Mouse (Mus musculus) MEL (cell line): ENCODE results near the gene Slc4a1. TPM values are rescaled to one million over a fixed set of nuclear protein-coding genes. Genes with fewer than 3 reads are reported as not detected.
A peak's percentile ranks its signal among the peaks of the same experiment; 100 is the strongest.

ENCODE experiments used
- DNase-seq: peaks from one replicate; pipeline ENCODE4 v3.0.0; 2011; ENCODE audit warnings: low read depth, low spot score
- H3K27ac ChIP-seq: 2 replicates; pipeline ENCODE4 v1.5.1; 2012; ENCODE audit warnings: low read depth, mild to moderate bottlenecking, control low read depth, low read length, moderate library complexity; ENCODE audit not compliant: control insufficient read depth
- H3K27me3 ChIP-seq, 2 experiments: fragments of 150-350 bp in 1 of 2; sonication (generic) in 1 of 2; 2 replicates each; pipeline ENCODE4 v1.6.1; 2012; ENCODE audit warnings: low read length in 2 of 2, mild to moderate bottlenecking in 2 of 2, improper control_type of control experiment in 1 of 2, moderate library complexity in 1 of 2; ENCODE audit not compliant: insufficient read depth in 2 of 2, control insufficient read depth in 1 of 2
- H3K36me3 ChIP-seq, 2 experiments: 2 replicates each; pipeline ENCODE4 v1.6.1; 2012 to 2014; ENCODE audit warnings: low read length in 2 of 2, improper control_type of control experiment in 1 of 2, inconsistent platforms in 1 of 2, mild to moderate bottlenecking in 1 of 2; ENCODE audit not compliant: insufficient read depth in 2 of 2, control insufficient read depth in 1 of 2
- H3K4me1 ChIP-seq, 2 experiments: fragments of 150-350 bp in 1 of 2; sonication (generic) in 1 of 2; 2 replicates each; pipeline ENCODE4 v1.6.1; 2012; ENCODE audit warnings: low read length in 2 of 2, improper control_type of control experiment in 1 of 2, mild to moderate bottlenecking in 1 of 2; ENCODE audit not compliant: insufficient read depth in 2 of 2, control insufficient read depth in 1 of 2
- H3K4me3 ChIP-seq, 2 experiments: fragments of 150-350 bp in 1 of 2; sonication (generic) in 1 of 2; 2 replicates each; pipeline ENCODE4 v1.5.1; 2012; ENCODE audit warnings: low read depth in 2 of 2, low read length in 2 of 2, mild to moderate bottlenecking in 2 of 2, moderate library complexity in 2 of 2, control low read depth in 1 of 2, improper control_type of control experiment in 1 of 2; ENCODE audit not compliant: control insufficient read depth in 1 of 2, insufficient read depth in 1 of 2
- H3K79me2 ChIP-seq: 2 replicates; pipeline ENCODE4 v1.6.1; 2012; ENCODE audit warnings: mild to moderate bottlenecking, low read length, moderate library complexity; ENCODE audit not compliant: control insufficient read depth, poor library complexity, insufficient read depth
- H3K9ac ChIP-seq: 2 replicates; pipeline ENCODE4 v1.6.1; 2012; ENCODE audit warnings: low read depth, mild to moderate bottlenecking, control low read depth, low read length, moderate library complexity; ENCODE audit not compliant: control insufficient read depth, poor library complexity, severe bottlenecking
- H3K9me3 ChIP-seq: fragments of 150-350 bp; sonication (generic); replicated peaks from 2 replicates; pipeline ENCODE4 v1.6.1; 2012; ENCODE audit warnings: mild to moderate bottlenecking, low read length, improper control_type of control experiment, moderate library complexity; ENCODE audit not compliant: insufficient read depth
- ELF1 ChIP-seq: IDR thresholded peaks from 2 replicates; pipeline ENCODE4 v1.6.1; 2014; ENCODE audit warnings: low read depth, mild to moderate bottlenecking, inconsistent platforms, low read length, improper control_type of control experiment, moderate library complexity
- EP300 ChIP-seq, 2 experiments: IDR thresholded peaks; 2 replicates each; pipeline ENCODE4 v1.6.1; 2011; ENCODE audit warnings: improper control_type of control experiment in 2 of 2, low read length in 2 of 2, low read depth in 1 of 2, mild to moderate bottlenecking in 1 of 2
- GABPA ChIP-seq: IDR thresholded peaks from 2 replicates; pipeline ENCODE4 v1.6.1; 2012; ENCODE audit warnings: low read depth, mild to moderate bottlenecking, inconsistent platforms, low read length, improper control_type of control experiment, moderate library complexity
- GATA1 ChIP-seq: IDR thresholded peaks from 2 replicates; pipeline ENCODE4 v1.6.1; 2011; ENCODE audit warnings: low read depth, low read length, improper control_type of control experiment
- JUND ChIP-seq: IDR thresholded peaks from 2 replicates; pipeline ENCODE4 v1.6.1; 2011; ENCODE audit warnings: low read depth, mild to moderate bottlenecking, improper control_type of control experiment, low read length
- MEF2A ChIP-seq: IDR thresholded peaks from 2 replicates; pipeline ENCODE4 v1.6.1; 2014; ENCODE audit warnings: low read depth, mild to moderate bottlenecking, inconsistent platforms, low read length, improper control_type of control experiment; ENCODE audit not compliant: poor library complexity, insufficient replicate concordance, severe bottlenecking; ENCODE audit errors: extremely low read depth
- RCOR1 ChIP-seq: IDR thresholded peaks from 2 replicates; pipeline ENCODE4 v1.6.1; 2012; ENCODE audit warnings: low read depth, mild to moderate bottlenecking, inconsistent platforms, low read length, improper control_type of control experiment
- TAL1 ChIP-seq: IDR thresholded peaks from 2 replicates; pipeline ENCODE4 v1.6.1; 2012; ENCODE audit warnings: mild to moderate bottlenecking, inconsistent platforms, low read length, moderate library complexity, mixed read lengths
- TBP ChIP-seq: IDR thresholded peaks from 2 replicates; pipeline ENCODE4 v1.8.0; 2011; ENCODE audit warnings: low read depth, low read length, improper control_type of control experiment
- TCF12 ChIP-seq: IDR thresholded peaks from 2 replicates; pipeline ENCODE4 v1.6.1; 2014; ENCODE audit warnings: low read depth, mild to moderate bottlenecking, inconsistent platforms, low read length, improper control_type of control experiment, moderate library complexity
- ZC3H11A ChIP-seq: IDR thresholded peaks from 2 replicates; pipeline ENCODE4 v1.6.1; 2012; ENCODE audit warnings: low read depth, mild to moderate bottlenecking, inconsistent platforms, low read length, improper control_type of control experiment
- ZKSCAN1 ChIP-seq: IDR thresholded peaks from 2 replicates; pipeline ENCODE4 v1.6.1; 2012; ENCODE audit warnings: low read depth, mild to moderate bottlenecking, inconsistent platforms, low read length, improper control_type of control experiment, moderate library complexity
- polyA plus RNA-seq, 2 experiments: library from polyadenylated mRNA; stranded (reverse) in 1 of 2; unstranded in 1 of 2; fragments of >175 nt in 1 of 2; fragments of >200 nt in 1 of 2; gene quantifications; 2 replicates each; pipeline versions ENCODE4 v1.2.1 to v1.2.4; 2012; ENCODE audit warnings: low replicate concordance in 2 of 2, low read depth in 1 of 2; ENCODE audit not compliant: insufficient read length in 2 of 2, insufficient read depth in 1 of 2, missing spikeins in 1 of 2
- total RNA-seq: library from RNA; depleted of rRNA; stranded (reverse); fragments of 300-350 nt; gene quantifications from 2 replicates; pipeline ENCODE4 v1.2.3, GENCODE M21; 2012

Gene Slc4a1
- total and polyA plus RNA-seq, 3 experiments = 0.23 to 0.35 TPM; not detected in 1

DNA sequence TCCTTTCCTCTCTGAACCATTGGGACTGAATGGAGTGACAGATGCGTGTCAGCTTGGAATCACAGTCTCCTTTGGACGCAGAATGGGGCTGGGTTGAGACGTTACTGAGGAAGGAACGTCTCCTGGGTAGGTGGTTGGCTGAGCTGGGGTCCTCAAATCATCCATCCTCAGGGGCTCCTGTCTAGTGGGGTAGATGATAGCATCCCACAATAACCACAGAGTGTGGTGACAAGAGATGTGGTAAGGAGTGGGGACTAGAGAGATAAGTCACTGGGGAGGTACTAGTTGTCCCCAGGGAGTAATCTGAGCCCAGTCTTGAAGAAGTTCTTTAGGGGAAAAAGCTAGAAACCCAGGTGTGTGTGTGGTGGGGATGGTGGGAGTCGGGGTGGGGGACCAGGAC is 2.3 kb upstream of the Slc4a1 start:
- Histone ChIP-seq H3K27ac (no peak overlapping the region), H3K79me2 (no peaks in the 10 kb centered on the region), H3K4me3 (no peak overlapping the region), H3K27me3 (peaks cover 1 to 21% of the 10 kb centered on the region in 2 experiments; a peak in 3 of 4 replicates), H3K9ac (no peak overlapping the region), H3K4me1 (peaks cover 0 to 5% of the 10 kb centered on the region in 2 experiments; a peak in 1 of 4 replicates), H3K36me3 (no peaks in the 10 kb centered on the region), H3K9me3 (no peaks in the 10 kb centered on the region)
- DNase-seq = peak; percentile 60
- TF ChIP-seq JUND (no peak), GABPA (no peak), TAL1 (peak; percentile 71), MEF2A (no peak), TBP (no peak), ZC3H11A (no peak), TCF12 (peak; percentile 55; the same call in 1 of the 2 replicates), GATA1 (peak; percentile 71), EP300 (IDR thresholded peaks at IDR 0.05; ENCODE audit: low read depth in 1 of 2, low read length in 2 of 2) (peak in 1 of 2 experiments; percentile 64; a peak in 2 of 4 replicates), RCOR1 (peak; percentile 85)

DNA sequence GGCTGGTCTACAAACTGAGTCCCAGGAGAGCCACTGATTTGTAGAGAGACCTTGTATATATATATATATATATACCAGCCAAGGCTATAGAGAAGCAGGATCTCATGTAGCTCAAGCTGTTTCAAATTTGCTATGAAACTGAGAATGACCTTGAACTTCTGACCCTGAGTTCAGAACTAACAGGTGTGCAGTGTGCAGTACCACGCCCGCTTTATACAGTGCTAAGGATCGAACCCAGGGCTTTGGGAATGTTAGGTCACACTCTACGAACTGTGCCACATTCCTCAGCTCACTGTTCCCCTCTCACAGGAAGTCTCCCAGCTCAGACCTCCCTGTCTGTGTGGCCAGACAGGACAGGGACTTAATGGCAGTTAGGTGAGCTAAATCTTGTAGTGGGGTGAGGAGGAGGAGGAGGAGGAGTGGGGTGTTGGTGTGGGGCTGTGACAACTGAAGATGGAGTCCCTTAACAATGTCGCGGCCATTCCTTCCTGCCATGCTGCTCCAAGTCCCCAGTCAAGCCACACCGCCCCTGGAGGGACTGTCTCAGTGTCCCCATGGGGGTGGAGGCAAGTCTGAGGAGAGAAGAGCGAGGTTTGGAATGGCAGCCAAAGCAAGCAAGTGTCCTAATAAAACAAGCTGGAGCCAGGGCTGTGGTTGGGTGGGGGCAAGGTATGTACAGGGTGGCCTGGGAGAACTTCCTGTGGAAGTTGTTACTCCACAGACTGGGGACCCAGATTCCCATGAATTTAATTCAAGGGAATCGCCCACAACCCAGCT is 1.7 kb upstream of the Slc4a1 start:
- TF ChIP-seq GATA1 = no peak
- TF ChIP-seq TAL1 = no peak
- no peak for TF ChIP-seq ZKSCAN1
- no peak overlapping the region for H3K9ac ChIP-seq
- H3K36me3 ChIP-seq = no peaks in the 10 kb centered on the region
- no peaks in the 10 kb centered on the region for H3K79me2 ChIP-seq
- peaks cover 1 to 21% of the 10 kb centered on the region in 2 experiments; a peak in 3 of 4 replicates for H3K27me3 ChIP-seq
- no peak overlapping the region for H3K4me3 ChIP-seq
- H3K27ac ChIP-seq = no peak overlapping the region
- no peak for DNase-seq
- no peaks in the 10 kb centered on the region for H3K9me3 ChIP-seq
- peaks cover 0 to 5% of the 10 kb centered on the region in 2 experiments; a peak in 1 of 4 replicates for H3K4me1 ChIP-seq

DNA sequence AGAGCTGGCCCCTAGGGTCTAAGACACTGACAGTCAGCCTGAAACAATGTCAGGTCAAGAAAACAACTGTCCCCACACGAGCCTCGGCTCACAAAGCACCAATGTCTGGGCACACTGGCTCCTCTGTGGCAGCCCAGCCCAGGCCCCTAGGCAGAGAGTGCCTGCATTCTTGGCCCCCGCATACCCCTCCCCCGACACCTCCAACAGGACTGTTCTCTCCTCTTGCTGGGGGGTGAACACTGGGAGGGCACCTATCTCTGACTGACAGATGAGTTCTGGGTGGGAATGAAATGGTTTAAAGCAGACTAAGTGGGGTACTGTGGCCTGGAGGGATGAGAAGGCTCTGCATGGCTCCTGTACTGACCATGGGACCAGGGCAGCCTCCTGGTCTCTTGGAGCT is 304 bp downstream of the Slc4a1 start:
- TF ChIP-seq ELF1 = no peak
- TF ChIP-seq GABPA = no peak
- Histone ChIP-seq H3K9ac (no peak overlapping the region), H3K4me1 (peaks cover 0 to 5% of the 10 kb centered on the region in 2 experiments; a peak in 1 of 4 replicates), H3K4me3 (no peak overlapping the region), H3K27me3 (peaks cover 2 to 19% of the 10 kb centered on the region in 2 experiments; a peak in 3 of 4 replicates), H3K79me2 (no peaks in the 10 kb centered on the region), H3K27ac (no peak overlapping the region), H3K36me3 (no peaks in the 10 kb centered on the region), H3K9me3 (no peaks in the 10 kb centered on the region)
- no peak for DNase-seq
